Mouse (Mus musculus) T-helper 1 cell (primary cell): ENCODE data around the gene Cyp3a41a.
"Not testable (repeated sequence)": the region's sequence is repeated elsewhere in the genome, so short reads cannot be mapped to it uniquely, and the experiment has no call there.

Source experiments
- in situ Hi-C: fragments of 300-600 bp; cut with MboI, MseI; formaldehyde crosslinking; loops from one replicate; pipeline ENCODE4 v1.15.1; 2025; ENCODE audit warnings: high pct_unique_total_duplicates

The Cyp3a41a gene

DNA sequence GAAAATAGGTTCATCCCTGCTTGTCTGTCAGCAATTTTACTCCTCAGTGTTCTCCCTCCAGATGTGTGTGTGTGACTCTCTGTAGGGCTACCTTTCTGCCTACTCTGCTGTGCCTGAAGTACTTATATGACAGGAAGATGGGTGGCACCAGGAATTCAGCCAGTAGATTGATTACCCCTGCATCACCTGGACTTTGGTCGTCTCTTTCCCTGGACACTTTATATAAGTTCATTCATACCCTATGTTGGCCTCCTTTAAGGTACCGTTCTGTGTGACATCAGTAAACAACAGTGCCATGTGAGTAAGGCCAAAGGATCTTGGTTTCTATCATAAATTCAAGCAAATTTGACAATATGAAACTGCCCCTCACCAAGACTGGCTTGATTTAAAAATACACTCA lies at the start of gene Cyp3a41a:
Gene Cyp3a41a (minus strand): TSS at position 101 of the 400 bp plus-strand sequence.
- in situ Hi-C loops, result loop anchor here (5.0 kb wide), 1 partner anchor 248 kb away; no protein-coding TSS in a partner anchor

DNA sequence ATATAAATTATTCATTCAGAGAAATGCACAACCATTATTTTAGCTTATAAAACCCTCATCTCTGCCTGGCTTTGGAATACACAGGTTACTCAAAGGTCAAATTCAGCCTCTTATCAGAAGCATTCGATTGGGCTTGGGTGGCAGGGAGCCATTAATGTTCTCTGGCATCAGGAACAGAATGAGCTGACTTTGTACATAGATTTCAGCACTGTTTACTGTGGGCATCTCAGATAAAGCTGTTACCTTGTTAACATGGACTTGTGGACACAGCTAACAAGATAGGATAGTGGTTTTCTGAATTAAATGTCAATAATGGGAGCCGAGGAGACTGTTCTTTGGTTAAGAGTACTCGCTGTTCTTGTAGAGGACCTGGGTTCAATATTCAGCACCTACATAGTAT lies 17.6 kb upstream of the Cyp3a41a start:
- in situ Hi-C loops, result not testable (repeated sequence)

DNA sequence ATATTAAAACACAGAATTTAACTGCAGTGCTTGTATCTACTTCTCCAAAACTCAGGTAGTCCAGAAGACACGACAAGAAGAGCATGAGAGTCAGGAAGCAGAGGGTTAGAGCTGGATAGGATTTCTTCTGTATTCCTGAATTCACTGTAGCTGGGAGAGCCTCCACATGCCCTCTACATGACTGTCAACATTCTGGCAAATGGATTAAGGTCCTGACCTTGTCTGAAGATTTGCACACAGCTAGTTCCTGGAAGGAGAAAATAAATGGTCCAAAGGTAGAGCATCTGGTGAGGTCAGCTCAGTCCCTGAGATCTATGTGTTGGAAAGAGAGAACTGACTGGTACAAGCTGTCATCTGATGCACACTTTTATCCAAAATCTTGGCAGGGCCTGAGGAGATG lies 5.6 kb downstream of the Cyp3a41a start:
- in situ Hi-C loops, result loop anchor here (5.0 kb wide), 1 partner anchor 137 kb away; no protein-coding TSS in a partner anchor

DNA sequence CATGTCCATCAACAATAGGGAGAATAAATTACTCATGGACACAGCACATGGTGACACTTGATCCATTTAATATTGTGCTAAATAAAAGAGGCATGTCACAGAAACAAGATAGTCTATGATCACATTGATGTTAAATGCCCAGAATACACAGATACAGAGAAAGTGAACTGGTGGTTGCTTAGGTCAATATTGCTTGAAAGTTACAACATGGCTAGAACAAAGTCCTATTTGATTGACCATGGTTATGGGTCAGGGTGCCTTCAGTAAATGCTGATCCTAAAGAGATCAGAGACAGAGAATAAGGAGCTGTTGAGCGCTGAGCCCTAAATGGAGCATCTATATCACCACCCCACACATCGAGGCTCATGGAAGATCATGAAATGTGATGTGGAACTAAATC lies 12.6 kb downstream of the Cyp3a41a start:
- in situ Hi-C loops, result not testable (repeated sequence)

DNA sequence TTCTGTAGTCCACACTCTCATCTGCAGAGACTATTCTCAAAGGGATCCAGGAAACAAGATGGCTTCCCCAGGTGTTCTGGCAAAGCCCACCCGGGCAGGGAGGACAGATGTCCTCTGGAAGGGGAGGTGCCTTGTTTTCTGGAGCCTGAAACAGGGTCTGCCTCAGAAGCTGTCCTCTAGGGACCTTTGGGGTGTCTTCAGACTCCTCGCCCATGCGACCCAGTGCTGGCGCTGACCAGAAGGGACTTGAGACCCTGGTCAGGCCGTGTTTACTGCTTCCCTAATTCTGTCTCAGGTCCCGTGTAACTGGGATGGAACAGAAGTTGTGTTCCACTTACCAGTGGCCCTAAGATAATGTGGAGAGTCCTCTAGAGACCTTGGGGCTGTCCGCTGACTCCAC lies 57.9 kb downstream of the Cyp3a41a start:
- in situ Hi-C loops, result no loop called here

DNA sequence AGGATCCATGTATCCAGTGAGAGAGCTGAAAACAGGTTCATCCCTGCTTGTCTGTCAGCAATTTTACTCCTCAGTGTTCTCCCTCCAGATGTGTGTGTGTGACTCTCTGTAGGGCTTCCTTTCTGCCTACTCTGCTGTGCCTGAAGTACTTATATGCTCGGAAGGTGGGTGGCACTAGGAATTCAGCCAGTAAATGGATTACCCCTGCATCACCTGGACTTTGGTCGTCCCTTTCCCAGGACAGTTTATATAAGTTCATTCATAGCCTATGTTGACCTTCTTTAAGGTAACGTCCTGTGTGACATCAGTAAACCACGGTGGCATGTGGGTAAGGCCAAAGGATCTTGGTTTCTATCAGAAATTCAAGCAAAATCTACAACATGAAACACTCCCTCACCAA lies 72.2 kb downstream of the Cyp3a41a start:
- in situ Hi-C loops, result loop anchor here (10.0 kb wide), 1 partner anchor 63 kb away; the partner anchor contains the start of gene Cyp3a41b
